Mouse (Mus musculus) gastrocnemius, postnatal 14 days (tissue): ENCODE results near the gene Xrcc6. TPM values are rescaled to one million over a fixed set of nuclear protein-coding genes. Genes with fewer than 3 reads are reported as not detected.
A peak's percentile ranks its signal among the peaks of the same experiment; 100 is the strongest.
"Not testable (repeated sequence)": the region's sequence is repeated elsewhere in the genome, so short reads cannot be mapped to it uniquely, and the experiment has no call there.

Experiments used
- DNase-seq: peaks from one replicate; pipeline ENCODE4 v3.0.0; 2021; ENCODE audit warnings: mixed read lengths
- intact Hi-C: fragments of 180-260 bp; cut with DNase I; formaldehyde crosslinking; loops from one replicate; pipeline ENCODE4 v1.15.1; 2025; ENCODE audit warnings: low total_unique reads
- total RNA-seq, 2 experiments: library from RNA; stranded (reverse); gene quantifications; 2 replicates each; pipeline ENCODE4 v1.2.3; 2021

Xrcc6 gene
- total RNA-seq, 2 experiments from 2014 or later: 22.0 to 26.6 TPM

- intact Hi-C loops: no loop called here
- peak; percentile 99 for DNase-seq
These were observed 27.2 kb upstream of the Xrcc6 start, which contains the start of gene Pmm1 for GRCm38 (mm10) chr15:81960171-81961077. TSS of gene Pmm1 (minus strand) at chr15:81960930.

GRCm38 (mm10) chr15:81961078-81961451 is 26.6 kb upstream of the Xrcc6 start:
- intact Hi-C loops: no loop called here
- DNase-seq: no peak

DNA sequence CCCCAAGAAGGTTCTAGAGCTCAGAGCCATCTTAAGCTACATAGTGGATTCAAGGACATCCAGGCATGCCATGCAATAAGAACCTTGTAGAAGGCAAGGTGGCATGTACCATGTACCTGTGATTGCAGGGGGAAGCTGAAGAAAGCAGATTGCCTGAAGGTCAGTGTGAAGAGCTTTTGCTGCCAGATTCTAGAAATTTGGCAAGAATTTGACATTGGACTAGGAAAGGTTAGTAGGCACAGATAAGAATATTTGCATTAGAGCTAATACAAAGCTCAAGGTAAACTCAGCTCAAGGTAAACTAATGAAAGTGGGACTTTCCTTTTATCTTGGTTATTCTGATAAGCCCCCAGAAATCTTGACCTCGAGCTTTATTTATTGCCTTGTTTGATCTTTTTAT is 23.4 kb upstream of the Xrcc6 start:
- DNase-seq: no peak
- intact Hi-C loops: no loop called here

GRCm38 (mm10) chr15:81964980-81965545 is 22.6 kb upstream of the Xrcc6 start:
- intact Hi-C loops: no loop called here

GRCm38 (mm10) chr15:81966062-81966829 is 21.4 kb upstream of the Xrcc6 start:
- intact Hi-C loops: no loop called here
- no peak for DNase-seq

More at GRCm38 (mm10) chr15:81964980-81965545, 22.6 kb upstream of the Xrcc6 start:
- no peak for DNase-seq

DNA sequence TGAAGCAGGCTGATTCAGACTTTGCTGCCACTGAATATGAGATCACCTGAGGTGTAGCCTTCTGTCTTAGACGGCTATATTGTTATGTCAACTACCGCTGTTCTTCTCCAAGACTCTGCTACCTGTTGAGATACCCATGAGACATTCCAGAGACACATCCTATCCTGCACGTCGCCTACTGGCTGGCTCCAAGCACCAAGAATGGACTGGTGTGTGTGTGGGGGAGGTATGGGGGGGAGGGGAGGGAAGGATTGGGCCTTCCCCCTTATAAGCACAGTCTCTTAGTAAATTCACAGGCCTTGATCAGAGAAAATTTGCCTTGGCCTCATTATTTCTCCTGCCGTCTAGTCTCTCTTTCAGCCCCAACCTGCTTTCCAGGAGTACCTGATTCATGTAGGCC is 19.8 kb upstream of the Xrcc6 start:
- intact Hi-C loops: no loop called here
- no peak for DNase-seq

GRCm38 (mm10) chr15:81968447-81968846 is 19.2 kb upstream of the Xrcc6 start:
- no peak for DNase-seq
- intact Hi-C loops: no loop called here

- no peak for DNase-seq
- intact Hi-C loops: no loop called here
These were observed 18.5 kb upstream of the Xrcc6 start for GRCm38 (mm10) chr15:81969173-81969572.

DNA sequence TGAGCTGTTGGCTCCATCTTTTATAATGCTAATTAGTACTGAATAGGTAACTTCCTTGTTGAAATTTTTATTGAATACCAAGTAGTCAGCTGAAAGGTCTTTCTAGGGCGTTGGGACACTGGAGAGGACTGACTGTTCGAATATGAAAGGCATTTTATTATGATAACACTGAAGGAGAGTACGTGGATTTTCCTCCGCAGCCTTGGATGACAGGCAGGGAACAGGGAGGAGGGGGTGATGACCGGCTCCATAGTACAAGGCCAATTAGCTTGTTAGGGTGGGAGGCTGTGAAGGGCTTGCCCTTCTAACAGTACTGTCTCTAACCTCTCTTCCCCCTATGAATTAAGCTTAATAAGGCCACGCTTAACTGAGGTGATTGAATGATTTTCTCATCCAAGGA is 18.0 kb upstream of the Xrcc6 start:
- DNase-seq, intact Hi-C loops: not testable (repeated sequence)

GRCm38 (mm10) chr15:81970498-81970897 is 17.1 kb upstream of the Xrcc6 start:
- intact Hi-C loops, DNase-seq: not testable (repeated sequence)

DNA sequence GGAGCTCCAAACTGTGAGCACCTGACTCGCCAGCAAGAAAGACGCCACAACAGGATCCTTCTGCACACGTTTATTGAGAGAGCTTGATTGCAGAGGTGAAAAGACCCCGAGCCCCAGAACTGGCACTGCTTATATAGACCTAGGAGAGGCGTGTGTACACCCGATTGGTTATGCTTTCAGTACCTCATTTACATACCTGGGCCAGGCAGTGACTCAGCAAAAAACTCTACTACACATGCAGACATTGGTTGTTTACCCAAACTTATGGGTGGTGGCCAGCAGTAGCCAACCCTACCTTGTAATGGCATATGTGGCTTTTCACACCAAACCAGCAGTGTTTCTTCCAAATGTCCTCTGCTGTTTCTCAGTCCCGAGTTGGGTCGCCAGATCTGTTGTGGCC is 12.5 kb upstream of the Xrcc6 start:
- DNase-seq, intact Hi-C loops: not testable (repeated sequence)

- intact Hi-C loops: no loop called here
- DNase-seq: no peak
These were observed 7.3 kb upstream of the Xrcc6 start, which contains the start of gene 1700029P11Rik for GRCm38 (mm10) chr15:81980321-81980720. TSS of gene 1700029P11Rik (plus strand) at chr15:81980540.

- intact Hi-C loops: no loop called here
- DNase-seq: no peak
These were observed 5.5 kb upstream of the Xrcc6 start for GRCm38 (mm10) chr15:81982173-81982572.

DNA sequence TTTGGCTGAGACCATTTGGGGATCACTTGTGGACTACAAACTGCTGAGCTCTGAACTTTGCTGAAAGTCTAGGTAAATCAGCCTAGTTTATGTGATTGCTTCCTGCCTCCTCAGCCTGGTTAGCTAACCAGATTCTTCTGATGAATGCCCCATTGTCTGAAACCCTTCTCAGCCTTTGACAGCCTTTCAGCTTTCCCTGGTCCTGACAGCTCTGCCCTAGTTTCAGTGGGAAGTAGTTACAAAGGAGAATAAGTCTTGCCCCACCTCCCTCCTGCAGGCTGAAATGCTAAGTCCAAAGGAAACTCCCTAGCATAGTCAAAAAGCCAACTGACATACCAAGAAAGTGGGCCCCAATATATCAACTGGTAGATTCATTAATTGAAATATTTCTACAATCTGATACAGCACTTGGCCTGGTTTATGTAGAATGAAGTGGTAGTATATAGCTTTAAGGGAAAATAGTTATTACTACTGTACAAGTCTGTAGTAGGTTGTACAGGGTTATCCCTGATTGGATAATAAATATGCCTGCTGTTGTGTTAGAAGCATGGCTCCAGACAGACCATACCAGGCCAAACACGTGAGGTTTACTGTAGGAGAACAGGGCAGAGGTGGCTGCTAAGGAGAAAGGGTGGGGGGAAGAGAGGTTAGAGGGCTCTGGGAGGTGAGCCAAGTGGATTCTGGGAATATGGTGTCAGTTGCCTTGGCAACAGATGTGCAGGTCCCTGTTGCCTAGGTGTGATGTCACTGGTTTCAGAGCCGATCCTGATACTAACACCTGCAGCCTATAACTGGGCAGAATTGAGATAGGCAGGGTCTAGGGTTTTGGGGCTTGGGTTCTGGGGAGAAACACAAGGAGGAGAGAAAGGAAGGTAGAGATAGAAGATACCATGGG is 2.1 kb upstream of the Xrcc6 start:
- no peak for DNase-seq
- intact Hi-C loops: loop anchor here (5.0 kb wide), 1 partner anchor 43 kb away; no protein-coding TSS in a partner anchor

DNA sequence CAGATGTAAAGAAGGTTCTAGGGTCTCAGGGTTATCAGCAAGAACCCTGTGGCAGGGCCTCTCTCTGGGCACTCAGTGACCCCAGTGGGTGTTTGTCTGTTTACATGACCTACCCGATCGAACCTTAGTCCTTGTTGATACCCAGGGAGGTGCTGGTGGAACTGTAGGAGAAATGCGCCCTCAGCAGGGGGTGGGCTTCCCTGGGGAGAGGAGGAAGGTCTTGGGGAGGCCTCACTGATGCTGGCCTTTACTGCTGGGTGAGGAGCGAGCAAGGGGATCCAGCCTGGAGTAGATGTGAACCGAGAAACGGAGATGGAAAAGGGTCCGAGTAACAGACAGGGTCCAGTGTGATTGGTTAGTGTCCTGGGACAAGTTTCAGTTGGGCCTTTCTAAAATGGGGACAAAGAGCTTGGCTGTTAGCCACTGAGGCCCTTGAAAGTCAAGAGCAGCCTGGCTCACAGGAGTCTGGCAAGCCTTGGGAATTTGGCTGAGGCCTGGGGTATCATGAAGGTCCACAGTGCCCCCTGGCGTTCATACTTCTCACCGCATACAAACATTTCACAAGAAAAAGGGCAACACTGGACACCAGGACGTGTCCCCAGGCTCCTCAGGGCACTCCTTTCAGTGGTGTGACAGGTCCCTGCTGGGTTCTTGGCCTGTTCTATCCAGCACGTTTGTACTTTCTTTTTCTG is 1.9 kb downstream of the Xrcc6 start:
- peak; percentile 87 for DNase-seq
- intact Hi-C loops: loop anchor here (5.0 kb wide), 2 partner anchors 32 to 47 kb away; no protein-coding TSS in a partner anchor

DNA sequence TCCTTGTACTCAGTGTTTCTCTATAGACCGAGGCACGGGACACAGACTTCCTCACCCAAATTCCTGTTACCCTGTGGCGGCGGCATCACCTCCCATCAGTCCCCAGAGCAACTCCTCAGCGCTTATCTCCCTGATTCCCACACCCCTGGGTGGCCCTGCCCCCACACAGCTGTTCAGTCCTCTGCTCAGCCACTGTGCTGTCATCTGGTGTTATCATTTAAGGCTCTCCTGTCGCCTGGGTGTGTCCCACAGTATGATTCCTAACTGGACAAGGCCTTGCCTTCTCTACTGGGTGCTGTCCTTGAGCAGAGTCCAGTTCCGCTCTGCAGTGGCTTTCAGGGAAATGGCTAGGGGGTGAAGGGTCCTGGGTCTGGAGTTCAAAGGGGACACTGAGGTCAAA is 2.9 kb downstream of the Xrcc6 start:
- intact Hi-C loops: loop anchor here (5.0 kb wide), 1 partner anchor 33 kb away; no protein-coding TSS in a partner anchor
- DNase-seq: no peak

DNA sequence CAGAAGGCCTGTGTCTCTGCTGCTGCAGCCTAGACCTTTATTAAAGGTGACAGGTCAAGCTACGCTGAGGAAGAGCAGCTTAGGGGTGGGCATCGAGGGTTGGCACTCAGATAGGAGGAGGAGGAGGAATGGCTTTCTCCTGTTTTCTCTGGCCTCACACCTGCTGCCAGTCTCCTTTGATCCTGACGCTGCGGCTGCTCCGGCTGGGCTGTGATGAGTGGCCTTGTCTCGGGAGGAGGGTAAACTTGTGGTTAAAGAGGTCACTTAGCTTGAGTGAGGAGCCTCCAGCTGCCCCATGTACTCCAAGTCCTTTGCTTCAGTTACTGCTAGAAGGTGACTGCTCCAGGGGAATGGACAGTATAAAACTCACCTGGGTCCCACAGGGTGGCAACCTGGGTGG is 6.4 kb downstream of the Xrcc6 start:
- intact Hi-C loops: loop anchor here (5.0 kb wide), 1 partner anchor 37 kb away; no protein-coding TSS in a partner anchor
- DNase-seq: no peak

- intact Hi-C loops: no loop called here
- DNase-seq: no peak
These were observed 16.6 kb downstream of the Xrcc6 start for GRCm38 (mm10) chr15:82004257-82004656.
